Mouse (Mus musculus) left cerebral cortex, adult 18-20 months (tissue): ENCODE measurements around the gene Mt1. TPM values are rescaled to one million over a fixed set of nuclear protein-coding genes. Genes with fewer than 3 reads are reported as not detected.

Source experiments
- DNase-seq, 2 experiments: peaks; one replicate each; pipeline ENCODE4 v3.0.0; 2021 to 2022; ENCODE audit warnings: low spot score in 2 of 2, mixed read lengths in 1 of 2
- total RNA-seq, 2 experiments: library from RNA; stranded (reverse); gene quantifications; 2 replicates each; pipeline ENCODE4 v1.2.3; 2021

The Mt1 gene
- total RNA-seq, 2 experiments from 2014 or later = 333 to 422 TPM

- DNase-seq = no peak
Measured at GRCm38 (mm10) chr8:94204043-94204442, 25.2 kb downstream of the Mt1 start.

GRCm38 (mm10) chr8:94205736-94206135, 26.9 kb downstream of the Mt1 start:
- DNase-seq = peak; percentile 61 to 73

- DNase-seq = no peak
Measured at GRCm38 (mm10) chr8:94206256-94206655, 27.4 kb downstream of the Mt1 start.

GRCm38 (mm10) chr8:94207491-94207890, 28.6 kb downstream of the Mt1 start:
- no peak for DNase-seq

- peak; percentile 40 to 63 for DNase-seq
Measured at GRCm38 (mm10) chr8:94209639-94210038, 30.8 kb downstream of the Mt1 start.

- DNase-seq = no peak
Measured at GRCm38 (mm10) chr8:94210225-94210624, 31.3 kb downstream of the Mt1 start.

GRCm38 (mm10) chr8:94213819-94214218, 34.9 kb downstream of the Mt1 start:
- no peak for DNase-seq

- peak; percentile 97 to 99 for DNase-seq
Measured at GRCm38 (mm10) chr8:94214252-94215173, 35.6 kb downstream of the Mt1 start, which contains the start of gene Nup93. Gene Nup93, plus strand, starts transcription at chr8:94214564.

GRCm38 (mm10) chr8:94227381-94227939, 48.6 kb downstream of the Mt1 start:
- DNase-seq = no peak

Other genes with a start within 250 kb of the Mt1 start
- gene Amfr, start 166.2 kb upstream of the Mt1 start, total RNA-seq = 100 to 1,000 TPM; 117 to 130 TPM
- 10 to 100 TPM; 44.0 to 50.6 TPM for gene Nudt21, start 142.1 kb upstream of the Mt1 start, total RNA-seq
- 100 to 1,000 TPM; 107 to 120 TPM for gene Ogfod1, start 141.9 kb upstream of the Mt1 start, total RNA-seq
- gene Bbs2, start 80.2 kb upstream of the Mt1 start, total RNA-seq = 10 to 100 TPM; 28.2 to 30.4 TPM
- gene Mt4, start 41.9 kb upstream of the Mt1 start, total RNA-seq = not detected
- 100 to 1,000 TPM; 795 to 921 TPM for gene Mt3, start 26.5 kb upstream of the Mt1 start, total RNA-seq
- 100 to 1,000 TPM; 215 to 228 TPM for gene Mt2, start 6.4 kb upstream of the Mt1 start, total RNA-seq
- 10 to 100 TPM; 40.5 to 46.5 TPM for gene Nup93, start 35.5 kb downstream of the Mt1 start, total RNA-seq
- under 1 TPM; 0.28 to 0.59 TPM for gene Slc12a3, start 150.1 kb downstream of the Mt1 start, total RNA-seq
- 10 to 100 TPM; 72.2 to 82.2 TPM for gene Herpud1, start 207.4 kb downstream of the Mt1 start, total RNA-seq